Mouse (Mus musculus) CD4-positive, CD25-positive, alpha-beta regulatory T cell (primary cell): ENCODE measurements around the gene Psg22. TPM values are rescaled to one million over a fixed set of nuclear protein-coding genes. Genes with fewer than 3 reads are reported as not detected.

ENCODE experiments used
- polyA plus RNA-seq: library from polyadenylated mRNA; unstranded; fragments of 100-300 nt; shearing (Covaris generic); gene quantifications from one replicate; pipeline ENCODE4 v1.2.1, GENCODE M21; 2017

The Psg22 gene
- not detected for polyA plus RNA-seq

GRCm38 (mm10) chr7:18717790-18718189 is at the start of gene Psg22:
Psg22 (plus strand) TSS chr7:18718090.

GRCm38 (mm10) chr7:18686085-18686484 is 31.8 kb upstream of the Psg22 start, which contains the start of gene Psg20:
Psg20 (minus strand) TSS chr7:18686185.

Other genes starting within 250 kb of the Psg22 start
- gene Psg26, start 233.9 kb upstream of the Psg22 start, polyA plus RNA-seq, result not detected
- gene Psg25, start 185.8 kb upstream of the Psg22 start, polyA plus RNA-seq, result not detected
- not detected for gene Psg27, start 150.8 kb upstream of the Psg22 start, polyA plus RNA-seq
- not detected for gene Psg23, start 101.6 kb upstream of the Psg22 start, polyA plus RNA-seq
- gene Psg21, start 61.4 kb upstream of the Psg22 start, polyA plus RNA-seq, result not detected
- not detected for gene Psg20, start 31.9 kb upstream of the Psg22 start, polyA plus RNA-seq
- not detected for gene Psg19, start 80.4 kb downstream of the Psg22 start, polyA plus RNA-seq
- not detected for gene Psg17, start 103.5 kb downstream of the Psg22 start, polyA plus RNA-seq
- 0.12 TPM for gene Mill2, start 121.9 kb downstream of the Psg22 start, polyA plus RNA-seq
- gene Pglyrp1, start 153.2 kb downstream of the Psg22 start, polyA plus RNA-seq, result 122 TPM
- 49.0 TPM for gene Ccdc61, start 192.3 kb downstream of the Psg22 start, polyA plus RNA-seq
- gene Nova2, start 207.8 kb downstream of the Psg22 start, polyA plus RNA-seq, result 0.04 TPM